Mouse (Mus musculus) bone marrow, adult 2 months (tissue): ENCODE measurements around the gene Dcaf15.

Experiments used
- CTCF ChIP-seq: fragments of 200-500 bp; IDR thresholded peaks from 2 replicates; pipeline ENCODE4 v1.5.1; 2011; ENCODE audit warnings: low read length, control low read depth; ENCODE audit not compliant: control insufficient read depth, insufficient read depth
- POLR2A ChIP-seq: fragments of 200-500 bp; IDR thresholded peaks from 2 replicates; pipeline ENCODE4 v1.6.1; 2011; ENCODE audit warnings: low read depth, mild to moderate bottlenecking, control low read depth, low read length, borderline replicate concordance; ENCODE audit not compliant: control insufficient read depth

GRCm38 (mm10) chr8:84148531-84148850, 43.9 kb upstream of the Dcaf15 start:
- TF ChIP-seq CTCF: no peak
- no peak for TF ChIP-seq POLR2A
